Mouse (Mus musculus) left cerebral cortex, postnatal 36 days (tissue): ENCODE data around the gene Glt8d2. TPM values are rescaled to one million over a fixed set of nuclear protein-coding genes. Genes with fewer than 3 reads are reported as not detected.

Experiments used
- DNase-seq, 2 experiments: peaks; one replicate each; pipeline ENCODE4 v3.0.0; 2021 to 2022; ENCODE audit warnings: low spot score in 2 of 2, mixed read lengths in 1 of 2
- intact Hi-C: fragments of 180-260 bp; cut with DNase I; formaldehyde crosslinking; loops from one replicate; pipeline ENCODE4 v1.15.1; 2025
- total RNA-seq, 2 experiments: library from RNA; stranded (reverse); gene quantifications; 2 replicates each; pipeline ENCODE4 v1.2.3; 2021

The Glt8d2 gene
- 10 to 100 TPM; 18.2 to 20.7 TPM for total RNA-seq

DNA sequence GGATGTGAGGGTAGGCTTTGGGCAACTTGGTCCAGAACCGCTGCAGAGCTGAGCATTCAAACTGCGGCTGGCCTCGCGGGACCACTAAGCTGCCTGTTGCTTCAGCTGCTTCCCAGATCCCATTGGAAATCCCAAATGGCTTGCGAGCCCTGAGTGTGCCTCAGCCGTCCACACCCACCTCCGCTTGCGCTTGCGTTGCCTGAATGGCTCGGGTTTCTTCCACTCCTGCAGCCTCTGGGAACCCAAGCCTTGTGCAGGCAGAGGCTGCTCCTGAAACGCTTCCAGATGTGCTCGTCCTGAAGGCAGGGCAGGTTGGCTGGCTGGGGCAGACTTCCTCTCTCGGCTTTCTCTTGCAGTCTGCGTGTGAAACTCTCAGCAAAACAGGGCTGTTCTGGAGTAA lies at the start of gene Glt8d2:
TSS of gene Glt8d2 (minus strand) at position 157 of the 400 bp plus-strand sequence.
- intact Hi-C loops = no loop called here
- DNase-seq = peak; percentile 66 to 71

DNA sequence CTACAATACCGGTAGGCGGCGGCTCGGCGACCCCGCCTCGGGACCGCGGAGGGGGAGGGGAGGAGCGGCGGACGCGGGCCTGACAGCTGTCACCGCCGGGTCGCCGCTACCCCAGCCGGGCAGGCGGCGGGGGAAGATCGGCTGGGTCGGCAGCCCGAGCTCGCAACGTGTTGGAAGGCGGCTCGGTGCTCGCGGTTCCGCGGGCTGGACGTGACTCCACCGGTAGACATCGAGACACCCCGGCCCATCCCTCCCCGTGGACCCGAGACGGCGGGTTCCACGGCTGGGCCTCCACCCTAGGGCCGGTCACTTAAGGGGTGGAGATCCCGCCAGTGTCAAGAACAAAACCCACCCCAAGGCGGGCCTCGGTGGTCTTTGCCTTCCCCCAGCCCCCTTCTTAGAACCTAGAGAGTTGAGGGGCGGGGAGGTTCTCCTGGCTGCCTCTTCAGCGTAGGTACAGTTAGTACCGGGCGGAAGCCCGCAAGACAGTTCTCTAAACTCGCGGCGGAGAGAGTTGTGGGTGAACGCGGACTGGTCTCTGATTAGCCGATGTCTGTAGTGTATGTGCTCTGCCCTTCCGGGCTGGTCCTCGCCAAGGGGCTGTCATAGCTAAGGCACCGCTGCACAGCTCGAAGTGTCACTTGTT lies 9.0 kb upstream of the Glt8d2 start:
- DNase-seq = peak in 1 of 2 experiments; percentile 30
- intact Hi-C loops = loop anchor here (2.0 kb wide), 1 partner anchor 33 kb away; no protein-coding TSS in a partner anchor

DNA sequence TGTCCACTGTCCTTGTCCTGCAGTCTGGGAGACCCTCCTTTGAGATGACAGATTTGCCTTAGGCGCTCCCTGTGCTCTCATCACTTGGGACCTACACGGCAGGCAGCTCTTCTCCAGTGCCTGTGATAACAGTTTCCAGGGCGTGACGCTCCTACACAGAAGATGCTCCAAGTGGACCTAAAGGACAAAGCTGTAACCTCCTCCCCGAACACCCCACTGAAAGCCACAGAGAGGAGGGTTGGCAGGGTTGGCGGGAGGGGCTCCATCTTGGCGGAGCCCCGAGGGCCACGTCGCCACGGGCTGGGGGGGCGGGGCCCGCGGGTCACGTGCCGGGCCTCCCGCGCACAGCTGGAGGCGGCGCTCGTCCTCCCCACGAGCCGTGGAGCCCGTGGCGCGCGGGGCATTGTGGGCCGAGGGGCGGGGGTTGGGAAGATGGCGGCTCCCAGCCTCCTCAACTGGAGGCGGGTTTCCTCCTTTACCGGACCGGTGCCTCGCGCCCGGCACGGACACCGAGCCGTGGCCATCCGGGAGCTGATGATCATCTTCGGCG lies 8.3 kb upstream of the Glt8d2 start:
- peak; percentile 91 to 93 for DNase-seq
- intact Hi-C loops = loop anchor here (2.0 kb wide), 1 partner anchor 32 kb away; no protein-coding TSS in a partner anchor

DNA sequence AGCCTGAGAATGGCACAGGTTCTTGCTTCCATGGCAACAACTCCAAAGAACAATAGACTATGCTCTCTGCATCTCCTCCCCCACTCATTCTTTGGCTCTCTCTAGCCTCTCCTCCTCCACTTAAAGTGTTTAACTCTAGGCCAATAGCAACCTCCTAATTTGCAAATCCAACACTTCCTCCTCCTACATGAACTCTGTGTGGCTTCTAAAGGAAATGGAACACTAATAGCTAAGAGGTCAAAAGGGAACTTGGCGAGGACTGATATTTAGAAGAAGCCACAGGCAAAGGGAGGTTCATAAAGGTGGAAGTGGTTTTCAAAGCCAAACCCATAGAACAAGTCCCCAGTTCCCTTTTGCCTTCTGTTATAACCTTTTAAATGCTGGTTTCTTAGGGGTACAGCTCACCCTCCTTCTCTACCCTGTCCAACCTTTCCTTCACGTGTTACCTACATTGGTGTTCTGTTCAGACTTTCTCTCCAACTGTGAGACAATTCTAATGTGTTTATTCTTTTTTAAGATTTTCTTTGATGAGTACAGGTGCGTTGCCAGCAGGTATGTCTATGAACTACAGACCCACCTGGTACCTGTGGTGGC lies 7.0 kb upstream of the Glt8d2 start:
- intact Hi-C loops = no loop called here
- no peak for DNase-seq

DNA sequence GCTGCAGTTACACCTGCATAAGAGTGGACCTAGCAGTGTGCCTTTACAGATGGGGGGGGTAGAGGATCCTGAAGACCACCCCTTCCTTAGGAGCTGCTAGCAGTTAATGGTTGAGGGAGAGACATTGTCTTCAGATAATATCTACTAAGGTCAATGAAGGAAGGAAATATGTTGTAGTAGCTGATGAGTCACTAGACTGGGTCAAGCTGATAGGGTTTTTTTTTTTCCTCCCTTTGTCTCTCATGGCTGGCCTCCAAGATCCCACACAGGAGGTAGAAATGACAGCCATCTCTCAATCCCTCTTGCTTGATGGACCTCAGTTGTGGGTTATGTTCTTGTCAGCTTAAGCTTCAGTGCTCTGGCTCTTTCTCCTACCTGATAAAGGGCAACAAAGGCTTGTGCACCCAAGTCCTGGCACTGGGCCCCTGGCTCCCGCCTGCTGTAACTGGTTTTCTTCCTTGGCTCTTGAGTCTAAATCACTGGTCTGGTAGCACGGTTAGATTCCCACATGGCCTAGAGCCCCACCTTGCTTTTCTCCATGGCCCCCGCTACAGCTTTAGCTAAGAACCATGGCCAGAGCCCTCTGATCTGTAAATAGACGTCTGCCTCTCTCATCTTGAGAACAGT lies 6.1 kb upstream of the Glt8d2 start:
- DNase-seq = no peak
- intact Hi-C loops = no loop called here

DNA sequence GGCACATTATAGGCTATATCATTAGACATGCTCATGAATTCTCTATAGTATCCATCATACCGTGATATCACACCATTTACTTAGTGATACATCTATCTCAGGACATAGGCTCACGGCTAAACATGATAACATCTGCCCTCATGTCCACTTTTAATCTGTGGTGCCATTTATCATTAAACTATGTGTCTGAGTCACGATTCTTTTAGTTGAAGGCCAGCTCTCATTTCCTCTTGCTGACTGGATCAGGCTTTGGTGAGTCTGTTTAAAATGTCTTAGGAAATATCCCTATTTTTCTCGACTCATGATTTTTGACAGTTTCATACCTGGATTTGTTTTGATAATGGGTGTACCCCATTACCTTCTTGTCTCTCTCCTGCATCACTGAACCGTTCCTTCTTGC lies 5.5 kb upstream of the Glt8d2 start, which contains the start of gene Hcfc2:
TSS of gene Hcfc2 (plus strand) at position 205 of the 400 bp plus-strand sequence.
- intact Hi-C loops = no loop called here
- DNase-seq = no peak

DNA sequence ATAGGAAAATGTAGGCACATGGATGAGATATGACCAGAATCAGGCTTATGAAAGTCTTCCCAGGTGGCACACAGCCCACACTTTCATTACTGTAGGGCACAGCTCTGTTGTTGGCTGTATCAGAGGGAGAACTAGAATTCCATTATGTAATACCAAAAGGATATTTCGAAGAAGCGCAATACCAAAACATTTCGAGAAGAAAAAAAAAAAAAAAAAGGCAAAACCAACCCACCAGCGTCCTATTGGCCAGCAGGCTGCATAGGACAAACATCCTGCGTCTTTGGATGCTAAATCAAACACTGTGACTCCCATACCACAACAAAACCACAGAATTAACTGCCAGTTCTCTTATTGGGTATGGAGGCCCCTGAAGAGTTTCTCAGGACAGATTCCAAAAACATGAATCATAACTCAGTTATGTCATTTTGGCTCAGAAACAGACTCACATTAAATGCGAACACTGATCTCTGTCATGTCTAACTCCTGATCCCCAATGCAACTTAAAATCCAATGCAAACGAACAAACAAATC lies 704 bp downstream of the Glt8d2 start:
- intact Hi-C loops = no loop called here
- DNase-seq = peak; percentile 36 to 43

DNA sequence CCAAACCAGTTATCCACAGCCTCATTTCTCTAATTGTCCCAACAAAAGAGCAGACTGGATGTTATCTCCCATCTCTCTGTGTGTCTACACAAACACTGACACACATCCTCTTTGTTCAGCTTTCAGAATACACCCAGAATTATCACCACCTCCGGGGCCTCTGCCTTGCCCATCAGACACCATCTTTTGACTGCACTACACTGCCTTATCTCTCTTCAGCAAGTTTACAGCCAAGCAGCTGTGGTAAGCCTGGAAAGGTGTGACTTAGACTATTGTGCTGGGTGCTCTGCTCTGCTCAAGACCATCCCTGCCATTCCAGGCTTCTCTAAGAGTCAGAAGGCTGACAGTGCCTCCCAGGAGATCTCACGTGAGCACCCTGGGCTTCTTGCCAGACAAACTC lies 5.0 kb downstream of the Glt8d2 start:
- DNase-seq = no peak
- intact Hi-C loops = no loop called here

DNA sequence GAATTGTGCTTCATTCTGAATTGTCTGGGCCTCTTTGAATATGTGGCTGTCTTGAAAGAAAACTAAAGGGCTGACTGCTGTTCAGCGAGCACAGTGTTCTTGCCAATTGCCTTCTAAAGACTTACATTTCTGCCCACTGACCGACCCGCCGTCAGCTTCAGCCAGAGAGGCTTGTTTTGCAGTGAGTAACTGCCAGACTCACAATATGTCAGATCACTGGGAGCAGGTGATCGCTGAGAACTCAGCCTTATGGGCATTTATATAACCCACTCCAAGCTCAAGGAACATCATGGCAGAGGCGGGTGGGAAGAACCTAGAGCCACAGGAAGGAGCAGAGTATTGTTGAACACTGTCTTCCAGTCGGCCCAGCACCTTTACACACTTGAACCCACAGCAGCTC lies 8.8 kb downstream of the Glt8d2 start:
- peak; percentile 41 to 66 for DNase-seq
- intact Hi-C loops = loop anchor here (2.0 kb wide), 1 partner anchor 19 kb away; no protein-coding TSS in a partner anchor

DNA sequence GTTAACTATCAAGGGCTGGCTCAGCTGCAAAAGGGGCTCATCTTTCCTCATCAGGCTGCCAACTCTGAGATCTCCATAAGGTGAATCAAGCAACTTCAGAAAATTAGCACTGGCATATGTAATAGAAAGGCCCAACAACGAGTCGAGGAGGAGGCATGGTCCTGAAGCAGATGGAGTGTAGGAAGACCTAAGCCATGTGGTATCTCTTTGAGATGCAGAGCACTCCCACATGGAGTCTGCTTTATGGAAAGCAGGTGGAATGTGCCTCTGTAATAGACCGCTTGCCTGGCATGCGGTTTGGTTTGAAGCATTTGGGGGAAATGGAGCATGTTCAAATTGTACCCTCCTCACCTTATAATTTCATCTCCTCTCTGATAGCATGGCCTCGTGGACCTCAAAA lies 9.7 kb downstream of the Glt8d2 start:
- intact Hi-C loops = loop anchor here (2.0 kb wide), 1 partner anchor 18 kb away; no protein-coding TSS in a partner anchor

DNA sequence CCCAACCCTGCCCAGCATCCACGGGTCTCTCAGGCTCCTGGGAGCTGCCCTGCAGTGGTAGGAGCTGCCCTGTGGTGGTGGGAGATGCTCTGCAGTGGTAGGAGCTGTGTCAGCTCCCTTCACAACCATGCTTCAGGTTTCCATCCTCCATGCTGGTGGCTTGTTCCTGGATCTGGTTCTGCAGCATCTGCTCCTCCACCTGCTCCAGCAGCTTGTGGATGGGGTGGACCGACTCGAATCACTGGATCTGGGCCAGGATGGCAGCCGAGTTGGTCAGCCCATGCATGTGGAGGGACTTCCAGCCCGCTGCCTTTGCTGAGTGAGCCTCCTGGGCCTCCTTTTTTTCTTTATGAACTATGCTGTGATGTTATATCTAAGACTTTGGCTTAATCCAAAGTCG lies 13.5 kb downstream of the Glt8d2 start:
- DNase-seq = peak; percentile 51 to 56
- intact Hi-C loops = no loop called here

More for the DNA sequence above, 9.7 kb downstream of the Glt8d2 start:
- DNase-seq = peak; percentile 62 to 71

DNA sequence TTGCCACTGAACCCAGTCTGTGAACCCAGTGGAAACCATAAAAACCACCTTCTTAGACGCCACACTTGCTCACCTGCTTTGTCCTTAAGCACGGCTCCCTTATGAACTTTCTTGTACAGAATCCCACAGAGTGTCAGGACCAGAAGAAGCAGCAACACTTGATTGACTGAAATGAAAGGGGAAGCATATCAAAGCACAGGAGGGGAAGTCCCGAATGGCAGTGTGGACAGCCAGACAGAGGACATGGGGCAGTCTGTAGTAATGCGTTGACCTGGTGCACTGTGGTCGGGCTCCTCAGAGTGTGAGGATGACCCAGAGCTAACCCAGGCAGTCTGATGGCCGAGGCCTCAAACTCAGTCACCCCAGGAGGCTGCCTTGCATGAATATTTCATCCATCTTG lies 20.2 kb downstream of the Glt8d2 start:
- intact Hi-C loops = no loop called here
- DNase-seq = no peak

DNA sequence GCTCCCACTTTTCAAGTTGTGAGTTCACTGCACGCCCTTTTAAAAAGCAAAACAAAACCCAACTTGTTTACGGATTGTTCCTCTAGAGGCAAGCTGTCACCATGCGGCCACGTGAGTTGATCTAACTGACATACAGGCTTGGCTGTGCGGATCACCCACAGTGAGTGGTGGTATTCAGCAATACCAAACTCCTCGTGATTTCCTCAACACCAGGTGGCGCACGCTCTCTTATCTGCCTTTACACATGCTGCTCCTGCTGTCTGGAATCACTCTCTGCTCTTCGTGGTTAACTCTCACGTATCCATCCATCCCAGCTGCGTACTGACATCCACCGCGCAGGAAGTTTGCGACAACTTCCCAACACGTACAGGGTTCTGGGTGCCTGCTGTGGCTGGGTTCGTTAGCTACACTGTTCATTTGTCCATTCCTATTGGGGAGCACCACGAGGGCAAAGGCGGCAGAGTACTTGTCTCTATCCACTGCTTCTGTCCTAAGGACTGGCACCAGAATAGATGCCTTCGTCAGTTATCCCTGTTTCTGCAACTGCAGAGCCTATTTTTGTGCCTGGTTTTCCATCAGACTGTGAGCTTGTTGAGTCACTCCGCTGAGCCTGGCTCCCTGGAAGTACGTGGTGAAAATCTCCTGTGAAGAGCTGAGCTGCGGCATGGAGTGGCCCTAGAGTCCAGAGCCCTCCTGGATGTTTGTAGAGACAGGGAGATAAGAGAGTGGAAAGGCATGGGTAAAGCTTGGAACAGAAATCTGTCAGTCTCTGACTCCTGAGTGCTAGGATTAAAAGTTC lies 23.8 kb downstream of the Glt8d2 start:
- peak; percentile 81 to 88 for DNase-seq

DNA sequence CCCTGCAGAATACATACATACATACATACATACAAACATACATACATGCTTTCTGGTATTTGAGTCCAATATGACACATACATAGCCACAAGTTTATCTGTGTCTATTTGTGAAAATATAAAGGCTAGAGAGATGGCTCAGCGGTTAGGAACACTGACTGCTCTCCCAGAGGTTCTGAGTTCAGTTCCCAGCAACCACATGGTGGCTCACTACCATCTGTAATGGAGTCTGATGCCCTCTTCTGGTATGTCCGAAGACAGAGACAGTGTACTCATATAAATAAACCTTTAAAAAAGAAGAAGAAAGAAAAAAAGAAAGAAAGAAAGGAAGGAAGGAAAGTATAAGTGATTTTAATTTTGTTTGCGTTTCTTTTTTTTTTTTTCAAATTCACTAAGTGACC lies 24.5 kb downstream of the Glt8d2 start:
- intact Hi-C loops = loop anchor here (2.0 kb wide), 1 partner anchor 33 kb away; no protein-coding TSS in a partner anchor
- no peak for DNase-seq

More for the DNA sequence above, 23.8 kb downstream of the Glt8d2 start:
- intact Hi-C loops = loop anchor here (2.0 kb wide), 1 partner anchor 32 kb away; no protein-coding TSS in a partner anchor

DNA sequence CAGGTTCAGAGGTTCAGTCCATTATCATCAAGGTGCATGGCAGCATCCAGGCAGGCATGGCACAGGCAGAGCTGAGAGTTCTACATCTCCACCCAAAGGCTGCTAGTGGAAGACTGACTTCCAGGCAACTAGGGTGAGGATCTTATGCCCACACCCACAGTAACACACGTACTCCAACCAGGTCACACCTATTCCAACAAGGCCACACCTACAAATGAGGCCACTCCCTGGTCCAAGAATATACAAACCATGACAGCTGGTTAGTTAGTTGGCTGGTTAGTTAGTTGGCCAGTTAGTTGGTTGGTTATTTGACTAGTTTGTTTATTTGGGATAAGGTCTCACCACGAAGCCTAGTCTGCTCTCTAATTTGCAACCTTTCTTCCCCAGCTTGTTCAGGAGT lies 27.2 kb downstream of the Glt8d2 start:
- DNase-seq = no peak
- intact Hi-C loops = loop anchor here (2.0 to 5.0 kb wide), 2 partner anchors 18 to 99 kb away; partner anchors contain the start of gene Nfyb

DNA sequence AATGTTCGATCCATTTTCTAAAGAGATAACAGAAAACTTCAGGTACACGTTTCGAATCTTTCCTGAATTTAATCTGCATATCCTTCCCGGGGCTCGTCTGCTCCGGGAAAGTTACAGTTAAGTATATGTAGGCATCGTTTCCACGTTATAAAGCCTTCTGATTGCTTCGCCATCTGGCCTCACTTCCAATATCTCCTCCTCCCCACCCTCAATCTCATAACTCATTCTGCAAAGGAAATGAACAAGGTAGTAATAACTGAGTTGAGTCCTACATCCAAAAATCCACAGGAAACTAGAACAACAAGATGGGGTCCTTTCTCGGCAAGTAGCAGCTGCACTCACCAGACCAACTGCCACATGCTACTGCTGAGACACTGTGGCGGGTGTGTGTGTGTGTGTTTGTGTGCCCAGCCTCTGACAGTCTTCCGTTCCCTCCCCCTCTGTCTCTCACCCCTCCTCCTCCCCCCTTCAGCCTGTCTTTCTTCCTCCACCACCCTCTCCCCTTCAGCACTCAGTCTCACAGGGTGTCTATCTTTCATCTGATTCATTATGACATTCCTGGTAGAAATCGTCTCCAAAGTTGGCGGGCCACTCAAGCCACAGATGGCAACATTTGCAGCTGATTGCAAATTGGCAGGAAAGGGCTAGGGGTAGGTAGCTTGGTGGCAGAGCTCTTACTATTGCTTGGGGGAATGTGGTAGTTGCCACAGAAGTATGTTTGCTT lies 28.0 kb downstream of the Glt8d2 start:
- DNase-seq = peak; percentile 46 to 55
- intact Hi-C loops = loop anchor here (2.0 to 5.0 kb wide), 2 partner anchors 18 to 100 kb away; partner anchors contain the start of gene Nfyb

DNA sequence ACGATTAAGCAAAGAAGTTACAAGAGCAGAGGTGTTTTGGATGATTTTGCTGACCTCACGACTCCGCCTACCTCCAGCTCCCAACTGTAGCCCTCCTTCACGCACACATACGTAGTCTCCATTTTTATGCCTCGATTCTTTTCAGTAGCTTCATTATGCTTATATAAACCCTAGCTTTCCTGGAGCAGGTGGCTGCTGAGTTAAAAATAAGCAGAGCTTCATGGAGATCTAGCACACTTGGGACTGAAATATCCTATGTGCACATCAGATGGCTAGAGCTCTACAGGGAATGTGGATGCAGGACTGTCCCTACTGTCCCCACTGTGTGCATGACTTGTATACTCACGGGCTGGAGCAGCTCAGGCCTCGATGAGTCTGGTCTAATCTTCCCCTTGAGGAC lies 28.6 kb downstream of the Glt8d2 start:
- intact Hi-C loops = loop anchor here (2.0 to 5.0 kb wide), 2 partner anchors 19 to 100 kb away; partner anchors contain the start of gene Nfyb
- DNase-seq = peak; percentile 70 to 75

DNA sequence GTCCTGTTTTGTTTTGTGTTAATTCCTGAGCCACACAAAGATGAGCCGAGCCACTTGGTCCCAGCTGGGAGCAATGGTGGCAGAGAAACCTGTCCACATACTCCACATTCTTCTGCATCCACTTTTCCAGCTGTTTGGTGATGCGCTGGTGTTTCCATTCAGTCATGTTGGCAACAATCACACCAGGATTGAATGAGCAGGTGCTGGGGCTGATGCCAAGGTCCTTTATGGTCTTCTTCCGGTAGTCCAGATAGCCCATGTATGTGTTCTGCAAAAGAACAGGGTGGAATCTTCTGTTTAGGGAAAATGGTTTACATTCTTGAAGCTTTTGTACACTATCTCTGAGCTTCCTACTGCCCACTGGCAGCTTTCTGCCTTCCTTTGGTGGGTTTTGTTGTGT lies 35.9 kb downstream of the Glt8d2 start:
- DNase-seq = no peak
- intact Hi-C loops = no loop called here
